Mouse (Mus musculus): ENCODE measurements around the gene Rnf40. TPM values are rescaled to one million over a fixed set of nuclear protein-coding genes. Genes with fewer than 3 reads are reported as not detected.
"Not testable (repeated sequence)": the region's sequence is repeated elsewhere in the genome, so short reads cannot be mapped to it uniquely, and the experiment has no call there.

Gene Rnf40
- total and polyA plus RNA-seq, 2 experiments from 2014 or later = 33.6 to 36.2 TPM

DNA sequence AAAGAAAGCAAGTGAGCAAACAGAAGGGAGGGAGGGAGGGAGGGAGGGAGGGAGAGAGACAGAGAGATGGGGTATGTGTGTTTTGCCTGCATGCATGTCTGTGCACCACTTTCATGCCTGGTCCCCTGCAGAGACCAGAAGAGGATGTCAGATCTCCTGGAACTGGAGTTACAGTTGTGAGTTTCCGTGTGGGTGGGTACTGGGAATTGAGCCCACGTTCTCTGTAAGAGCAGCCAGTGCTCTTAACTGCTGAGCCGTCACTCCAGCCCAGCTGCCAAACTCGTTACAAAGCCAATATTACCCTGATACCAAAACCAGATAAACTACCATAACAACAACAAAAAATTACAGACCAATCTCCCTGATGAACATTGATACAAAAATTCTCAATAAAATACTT lies 52.7 kb downstream of the Rnf40 start:
- 41% methylated on average over 4 of the region's 4 CpGs for WGBS
- TF ChIP-seq CTCF (IDR thresholded peaks at IDR 0.05; ENCODE audit: low read depth) = no peak
- no peaks in the 10 kb centered on the region for H3K9me3 ChIP-seq (ENCODE audit: low read length)
- H3K4me2 ChIP-seq (ENCODE audit: low read depth, low read length) = no peak overlapping the region
- H3K4me1 ChIP-seq (ENCODE audit: insufficient read depth, low read length) = no peaks in the 10 kb centered on the region
- no peak overlapping the region for H3K4me3 ChIP-seq (ENCODE audit: low read length)
- ATAC-seq = no peak
- no peak overlapping the region for H3K27ac ChIP-seq
- no peaks in the 10 kb centered on the region for H3K36me3 ChIP-seq (ENCODE audit: insufficient read depth, low read length)
- no peaks in the 10 kb centered on the region for H3K27me3 ChIP-seq (ENCODE audit: insufficient read depth, low read length)
- no peak for DNase-seq (ENCODE audit: low spot score)
- no peak overlapping the region for H3K9ac ChIP-seq (replicated peaks; ENCODE audit: low read length)

DNA sequence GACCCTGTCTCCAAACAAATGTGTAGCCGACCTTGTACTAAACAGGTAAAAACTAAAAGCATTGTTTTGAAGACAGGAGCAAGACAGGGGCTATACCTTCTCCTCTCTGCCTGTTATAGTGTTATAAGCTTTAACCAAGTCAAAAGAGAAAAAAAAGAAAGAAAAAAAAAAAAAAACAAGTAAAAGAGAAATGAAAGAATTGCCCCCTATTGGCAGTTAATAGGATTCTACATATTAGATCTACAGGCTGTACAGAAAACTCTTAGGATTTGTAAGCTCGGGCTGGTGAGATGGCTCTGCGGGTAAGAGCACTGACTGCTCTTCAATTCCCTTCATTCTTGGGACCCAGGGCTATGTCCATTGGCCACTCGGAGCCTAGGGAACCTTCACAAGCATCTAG lies 53.7 kb downstream of the Rnf40 start:
- Histone ChIP-seq H3K27ac (no peak overlapping the region), H3K27me3 (ENCODE audit: insufficient read depth, low read length) (no peaks in the 10 kb centered on the region), H3K4me2 (ENCODE audit: low read depth, low read length) (no peak overlapping the region), H3K4me3 (ENCODE audit: low read length) (no peak overlapping the region), H3K36me3 (ENCODE audit: insufficient read depth, low read length) (no peaks in the 10 kb centered on the region), H3K4me1 (ENCODE audit: insufficient read depth, low read length) (no peaks in the 10 kb centered on the region), H3K9ac (replicated peaks; ENCODE audit: low read length) (no peak overlapping the region), H3K9me3 (ENCODE audit: low read length) (no peaks in the 10 kb centered on the region)
- DNase-seq (ENCODE audit: low spot score) (no peak), ATAC-seq (no peak)
- no peak for TF ChIP-seq CTCF (IDR thresholded peaks at IDR 0.05; ENCODE audit: low read depth)
- WGBS = 76% methylated on average over 4 of the region's 4 CpGs

DNA sequence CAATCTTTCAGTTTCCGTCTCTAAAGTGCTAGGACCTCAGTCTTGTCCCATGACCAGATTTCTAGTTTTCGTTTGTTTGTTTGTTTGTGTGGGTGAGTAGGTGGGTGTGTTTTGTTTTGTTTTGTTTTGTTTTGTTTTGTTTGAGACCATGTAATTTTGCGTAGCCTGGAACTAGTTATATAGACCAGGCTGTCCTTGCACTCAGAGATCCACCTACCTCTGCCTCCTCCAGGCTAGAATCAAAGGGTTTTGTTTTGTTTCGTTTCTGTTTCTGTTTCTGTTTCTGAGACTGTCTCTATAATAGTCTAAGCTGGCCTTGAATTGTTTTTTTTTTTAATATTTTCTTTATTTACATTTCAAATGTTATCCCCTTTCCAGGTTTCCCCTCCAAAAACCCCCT lies 57.8 kb downstream of the Rnf40 start:
- no peak for ATAC-seq
- Histone ChIP-seq H3K9me3 (ENCODE audit: low read length) (no peaks in the 10 kb centered on the region), H3K4me1 (ENCODE audit: insufficient read depth, low read length) (no peaks in the 10 kb centered on the region), H3K27ac (no peak overlapping the region), H3K4me2 (ENCODE audit: low read depth, low read length) (no peak overlapping the region), H3K27me3 (ENCODE audit: insufficient read depth, low read length) (no peaks in the 10 kb centered on the region), H3K4me3 (ENCODE audit: low read length) (no peak overlapping the region), H3K36me3 (ENCODE audit: insufficient read depth, low read length) (no peaks in the 10 kb centered on the region), H3K9ac (replicated peaks; ENCODE audit: low read length) (no peak overlapping the region)
- no peak for DNase-seq (ENCODE audit: low spot score)
- no peak for TF ChIP-seq CTCF (IDR thresholded peaks at IDR 0.05; ENCODE audit: low read depth)
- WGBS = 87% methylated on average over 4 of the region's 4 CpGs

GRCm38 (mm10) chr7:127647576-127647975 lies 59.0 kb downstream of the Rnf40 start:
- not testable (repeated sequence) for H3K9ac ChIP-seq (replicated peaks; ENCODE audit: low read length); DNase-seq (ENCODE audit: low spot score); H3K4me2 ChIP-seq (ENCODE audit: low read depth, low read length); H3K4me1 ChIP-seq (ENCODE audit: insufficient read depth, low read length); H3K27ac ChIP-seq; H3K4me3 ChIP-seq (ENCODE audit: low read length); H3K36me3 ChIP-seq (ENCODE audit: insufficient read depth, low read length); H3K9me3 ChIP-seq (ENCODE audit: low read length); ATAC-seq; H3K27me3 ChIP-seq (ENCODE audit: insufficient read depth, low read length)
- WGBS = 84% methylated on average over 7 of the region's 7 CpGs

- H3K27me3 ChIP-seq (ENCODE audit: insufficient read depth, low read length) = no peaks in the 10 kb centered on the region
- no peaks in the 10 kb centered on the region for H3K4me1 ChIP-seq (ENCODE audit: insufficient read depth, low read length)
- no peak for ATAC-seq
- no peak overlapping the region for H3K4me3 ChIP-seq (ENCODE audit: low read length)
- 75% methylated on average over 4 of the region's 4 CpGs for WGBS
- H3K4me2 ChIP-seq (ENCODE audit: low read depth, low read length) = no peak overlapping the region
- H3K36me3 ChIP-seq (ENCODE audit: insufficient read depth, low read length) = no peaks in the 10 kb centered on the region
- H3K27ac ChIP-seq = no peak overlapping the region
- H3K9ac ChIP-seq (replicated peaks; ENCODE audit: low read length) = no peak overlapping the region
- DNase-seq (ENCODE audit: low spot score) = no peak
- no peaks in the 10 kb centered on the region for H3K9me3 ChIP-seq (ENCODE audit: low read length)
- no peak for TF ChIP-seq CTCF (IDR thresholded peaks at IDR 0.05; ENCODE audit: low read depth)
Observed at GRCm38 (mm10) chr7:127648516-127649201, 60.1 kb downstream of the Rnf40 start.

DNA sequence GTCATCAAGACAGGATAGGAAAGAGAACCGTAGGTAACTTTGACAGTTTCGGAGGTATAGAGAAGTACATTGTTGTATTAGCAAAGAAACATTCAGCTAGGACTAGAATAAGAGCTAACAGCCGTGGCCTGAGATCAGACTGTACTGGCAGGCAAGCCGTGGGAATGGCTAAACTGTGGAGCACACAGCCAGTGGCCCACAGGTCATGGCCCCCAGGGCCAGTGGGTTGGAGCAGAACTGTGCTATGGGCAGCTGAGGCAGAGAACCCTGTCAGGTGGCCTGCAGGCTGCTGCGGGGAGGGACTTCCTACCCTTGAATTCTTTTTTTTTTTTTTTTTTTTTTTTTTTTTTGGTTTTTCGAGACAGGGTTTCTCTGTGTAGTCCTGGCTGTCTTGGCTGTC lies 60.6 kb downstream of the Rnf40 start:
- Histone ChIP-seq H3K4me1 (ENCODE audit: insufficient read depth, low read length) (no peaks in the 10 kb centered on the region), H3K4me2 (ENCODE audit: low read depth, low read length) (no peak overlapping the region), H3K4me3 (ENCODE audit: low read length) (no peak overlapping the region), H3K27ac (no peak overlapping the region), H3K27me3 (ENCODE audit: insufficient read depth, low read length) (no peaks in the 10 kb centered on the region), H3K36me3 (ENCODE audit: insufficient read depth, low read length) (no peaks in the 10 kb centered on the region), H3K9me3 (ENCODE audit: low read length) (no peaks in the 10 kb centered on the region), H3K9ac (replicated peaks; ENCODE audit: low read length) (no peak overlapping the region)
- no peak for ATAC-seq
- no peak for TF ChIP-seq CTCF (IDR thresholded peaks at IDR 0.05; ENCODE audit: low read depth)
- DNase-seq (ENCODE audit: low spot score) = no peak
- WGBS = 86% methylated on average over 6 of the region's 6 CpGs

DNA sequence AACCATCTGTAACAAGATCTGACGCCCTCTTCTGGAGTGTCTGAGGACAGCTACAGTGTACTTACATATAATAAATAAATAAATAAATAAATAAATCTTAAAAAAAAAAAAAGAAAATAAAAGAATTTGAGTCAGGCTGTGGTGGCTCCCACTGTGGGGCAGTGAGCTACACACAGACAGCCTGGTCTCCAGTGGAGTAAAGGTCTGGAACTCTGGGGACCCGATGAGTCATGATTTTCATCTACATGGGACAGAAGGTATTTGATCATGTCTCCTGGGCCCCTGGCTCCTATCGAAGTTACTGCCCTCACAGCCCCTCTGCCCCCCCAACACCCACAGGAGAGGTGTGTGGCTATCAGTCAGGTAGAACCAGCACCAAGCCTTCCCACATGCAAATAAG lies 63.1 kb downstream of the Rnf40 start:
- 89% methylated on average over 2 of the region's 3 CpGs for WGBS
- H3K4me2 ChIP-seq (ENCODE audit: low read depth, low read length) = no peak overlapping the region

More for the DNA sequence above, 63.1 kb downstream of the Rnf40 start:
- Histone ChIP-seq H3K27ac (no peak overlapping the region), H3K9me3 (ENCODE audit: low read length) (no peaks in the 10 kb centered on the region), H3K27me3 (ENCODE audit: insufficient read depth, low read length) (no peaks in the 10 kb centered on the region), H3K4me3 (ENCODE audit: low read length) (no peak overlapping the region), H3K9ac (replicated peaks; ENCODE audit: low read length) (no peak overlapping the region), H3K4me1 (ENCODE audit: insufficient read depth, low read length) (no peaks in the 10 kb centered on the region), H3K36me3 (ENCODE audit: insufficient read depth, low read length) (no peaks in the 10 kb centered on the region)
- ATAC-seq (no peak), DNase-seq (ENCODE audit: low spot score) (no peak)
- no peak for TF ChIP-seq CTCF (IDR thresholded peaks at IDR 0.05; ENCODE audit: low read depth)
